Mouse (Mus musculus) intestine, embryonic 16.5 days (tissue): Measurements from ENCODE around the gene Nos2. TPM values are rescaled to one million over a fixed set of nuclear protein-coding genes. Genes with fewer than 3 reads are reported as not detected.

Source experiments
- ATAC-seq: fragments of 200-750 bp; cut with Nextera tagmentation; 2 replicates; pipeline ENCODE4 v1.8.0; 2017; ENCODE audit warnings: moderate TSS enrichment, moderate library complexity
- H3K27ac ChIP-seq: fragments of 300-500 bp; sonication (generic); 2 replicates; pipeline ENCODE4 v1.5.1; 2014; ENCODE audit warnings: mild to moderate bottlenecking, low read length
- H3K27me3 ChIP-seq: fragments of 300-500 bp; sonication (generic); replicated peaks from 2 replicates; pipeline ENCODE4 v1.6.1; 2014; ENCODE audit warnings: low read length, control low read depth, mixed read lengths; ENCODE audit not compliant: control insufficient read depth, insufficient read depth
- H3K36me3 ChIP-seq: fragments of 300-500 bp; sonication (generic); 2 replicates; pipeline ENCODE4 v1.6.1; 2014; ENCODE audit warnings: low read length, control low read depth; ENCODE audit not compliant: control insufficient read depth, insufficient read depth
- H3K4me1 ChIP-seq: fragments of 300-500 bp; sonication (generic); 2 replicates; pipeline ENCODE4 v1.6.1; 2014; ENCODE audit warnings: low read length, control low read depth, mixed read lengths; ENCODE audit not compliant: control insufficient read depth, insufficient read depth
- H3K4me2 ChIP-seq: fragments of 300-500 bp; sonication (generic); 2 replicates; pipeline ENCODE4 v1.6.1; 2014; ENCODE audit warnings: low read depth, low read length, control low read depth
- H3K4me3 ChIP-seq: fragments of 300-500 bp; sonication (generic); 2 replicates; pipeline ENCODE4 v1.5.1; 2014; ENCODE audit warnings: mild to moderate bottlenecking, low read length
- H3K9ac ChIP-seq: fragments of 300-500 bp; sonication (generic); 2 replicates; pipeline ENCODE4 v1.6.1; 2014; ENCODE audit warnings: low read depth, low read length
- H3K9me3 ChIP-seq: fragments of 300-500 bp; sonication (generic); 2 replicates; pipeline ENCODE4 v1.6.1; 2016; ENCODE audit warnings: low read length, control low read depth; ENCODE audit not compliant: control insufficient read depth
- WGBS: fragments of 180-500 bp; shearing (Covaris S2); extraction: QIAGEN DNeasy Blood & Tissue Kit; methylation state at CpG from one replicate; pipeline ENCODE4 v1.1.7; 2014; 5-methylcytosine and 5-hydroxymethylcytosine counted together
- polyA plus RNA-seq: library from polyadenylated mRNA; unstranded; fragments of >200 nt; fragmentation: Nextera tagmentation; extraction: Ambion mirVana; gene quantifications from 2 replicates; pipeline ENCODE4 v1.2.1, GENCODE M21; 2015

Gene Nos2
- polyA plus RNA-seq, 1 experiment from 2014 or later, result 1.1 TPM

DNA sequence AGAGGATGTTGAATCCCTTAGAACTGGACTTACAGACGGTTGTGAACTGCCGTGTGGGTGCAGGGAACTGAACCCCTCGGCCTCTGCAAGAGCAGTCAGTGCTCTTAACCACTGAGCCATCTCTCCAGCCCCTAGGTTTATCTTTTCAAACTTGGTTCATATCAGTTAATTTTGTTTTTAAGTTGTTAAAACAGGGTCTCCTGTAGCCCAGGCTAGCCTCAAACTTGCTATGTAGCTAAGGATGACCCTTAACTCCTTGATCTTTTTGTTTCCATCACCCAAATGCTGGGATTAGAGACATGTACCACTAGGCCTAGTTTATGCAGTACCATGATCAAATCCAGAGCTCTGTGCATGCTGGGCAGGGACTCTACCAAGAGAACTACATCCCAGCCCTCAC is 51.2 kb downstream of the Nos2 start:
- peaks cover 12% of the 10 kb centered on the region; the same call in 1 of the 2 replicates for H3K4me1 ChIP-seq
- H3K36me3 ChIP-seq, result peaks cover 2% of the 10 kb centered on the region; the same call in 1 of the 2 replicates
- no peak overlapping the region for H3K4me3 ChIP-seq
- peak overlapping the region; percentile 42; the same call in 1 of the 2 replicates for H3K27ac ChIP-seq
- ATAC-seq, result no peak
- no peaks in the 10 kb centered on the region for H3K9me3 ChIP-seq
- H3K9ac ChIP-seq, result no peak overlapping the region
- H3K4me2 ChIP-seq, result no peak overlapping the region
- 92% methylated on average over 3 of the region's 3 CpGs for WGBS
- no peaks in the 10 kb centered on the region for H3K27me3 ChIP-seq

- Histone ChIP-seq H3K27ac (peak overlapping the region; percentile 64), H3K4me2 (no peak overlapping the region; the same call in 1 of the 2 replicates), H3K9me3 (no peaks in the 10 kb centered on the region), H3K9ac (no peak overlapping the region), H3K4me1 (peaks cover 12% of the 10 kb centered on the region; the same call in 1 of the 2 replicates), H3K27me3 (no peaks in the 10 kb centered on the region), H3K4me3 (no peak overlapping the region), H3K36me3 (peaks cover 2% of the 10 kb centered on the region; the same call in 1 of the 2 replicates)
- peak; percentile 66 for ATAC-seq
- WGBS, result 42% methylated on average over 6 of the region's 6 CpGs
Observed at GRCm38 (mm10) chr11:78972328-78972727, 51.7 kb downstream of the Nos2 start.

DNA sequence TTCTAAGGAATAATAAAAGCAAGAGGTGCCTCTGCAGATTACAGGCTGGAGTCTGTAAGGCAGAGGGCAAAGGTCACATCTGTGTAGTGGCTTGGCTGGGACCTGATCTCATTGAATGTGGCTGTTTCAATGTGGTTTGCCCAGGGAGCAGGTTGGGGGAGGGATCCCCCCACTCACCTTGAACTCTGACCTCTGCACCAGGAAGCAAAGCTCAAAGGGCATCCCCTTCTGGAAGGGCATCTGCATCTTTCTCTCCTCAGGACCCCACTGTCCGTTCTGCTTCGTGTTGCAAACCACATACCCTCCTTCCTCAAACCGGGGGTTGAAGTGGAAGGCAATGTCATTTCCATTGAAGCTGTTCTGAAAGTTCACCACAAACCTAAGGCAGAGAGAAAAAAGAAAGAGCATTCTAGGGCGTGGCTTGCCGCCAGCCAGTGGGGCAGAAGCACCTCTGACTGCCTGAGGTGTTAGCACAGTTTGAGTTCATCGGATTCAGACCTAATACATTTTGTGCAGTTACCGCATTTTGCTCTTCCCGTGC is 52.3 kb downstream of the Nos2 start:
- Histone ChIP-seq H3K4me1 (peaks cover 12% of the 10 kb centered on the region; the same call in 1 of the 2 replicates), H3K36me3 (peaks cover 2% of the 10 kb centered on the region; the same call in 1 of the 2 replicates), H3K4me2 (no peak overlapping the region; the same call in 1 of the 2 replicates), H3K9ac (no peak overlapping the region), H3K27ac (peak overlapping the region; percentile 64), H3K4me3 (no peak overlapping the region), H3K9me3 (no peaks in the 10 kb centered on the region), H3K27me3 (no peaks in the 10 kb centered on the region)
- 60% methylated on average over 8 of the region's 8 CpGs for WGBS
- peak; percentile 72 for ATAC-seq

DNA sequence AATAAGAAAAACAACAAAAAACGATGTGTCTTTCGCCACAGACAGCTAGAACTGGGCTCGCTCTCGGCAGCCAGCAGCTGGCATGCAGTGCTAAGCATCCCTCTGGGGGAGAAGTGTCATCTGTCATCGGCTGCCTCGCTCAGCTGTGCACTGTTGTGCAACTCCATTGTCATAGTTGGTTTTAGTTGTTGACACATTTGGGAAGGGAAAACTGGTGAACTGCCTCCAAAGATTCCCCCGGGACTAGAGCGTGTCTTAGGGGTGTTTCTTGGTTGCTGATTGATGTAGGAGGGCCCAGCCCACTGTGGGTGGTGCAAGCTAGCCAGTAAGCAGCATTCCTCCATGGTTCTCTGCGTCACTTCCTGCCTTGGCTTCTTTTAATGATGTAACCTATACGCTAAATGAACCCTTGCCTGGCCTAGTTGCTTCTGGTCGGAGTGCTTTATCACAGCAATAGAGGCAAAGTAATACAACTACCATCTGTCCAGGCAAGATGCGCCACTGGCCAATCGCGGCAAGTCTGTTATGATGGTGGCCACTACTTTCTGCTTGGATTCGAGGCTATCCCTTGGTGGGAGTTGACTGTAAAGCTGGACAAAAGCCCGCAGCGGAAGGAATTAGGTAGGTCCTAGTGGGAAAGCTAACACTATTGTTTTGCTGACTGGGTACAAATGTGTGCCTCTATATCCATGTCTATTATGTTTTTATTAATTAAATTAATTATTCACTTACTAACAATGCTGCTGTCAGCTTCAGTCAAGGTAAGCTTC is 53.0 kb downstream of the Nos2 start:
- ATAC-seq, result no peak
- peaks cover 2% of the 10 kb centered on the region; the same call in 1 of the 2 replicates for H3K36me3 ChIP-seq
- no peaks in the 10 kb centered on the region for H3K9me3 ChIP-seq
- no peaks in the 10 kb centered on the region for H3K27me3 ChIP-seq
- peaks cover 12% of the 10 kb centered on the region; the same call in 1 of the 2 replicates for H3K4me1 ChIP-seq
- no peak overlapping the region for H3K4me2 ChIP-seq
- H3K27ac ChIP-seq, result peak overlapping the region; percentile 20; the same call in 1 of the 2 replicates
- H3K9ac ChIP-seq, result no peak overlapping the region
- 69% methylated on average over 17 of the region's 17 CpGs for WGBS
- H3K4me3 ChIP-seq, result no peak overlapping the region

- Histone ChIP-seq H3K27me3 (no peaks in the 10 kb centered on the region), H3K9ac (no peak overlapping the region), H3K27ac (no peak overlapping the region), H3K4me2 (no peak overlapping the region), H3K9me3 (no peaks in the 10 kb centered on the region), H3K36me3 (no peaks in the 10 kb centered on the region), H3K4me1 (peaks cover 15% of the 10 kb centered on the region), H3K4me3 (no peak overlapping the region)
- ATAC-seq, result no peak
- 84% methylated on average over 8 of the region's 8 CpGs for WGBS
Observed at GRCm38 (mm10) chr11:78976731-78977510, 56.3 kb downstream of the Nos2 start.

- no peak overlapping the region for H3K4me2 ChIP-seq
- no peak overlapping the region for H3K27ac ChIP-seq
- H3K27me3 ChIP-seq, result no peaks in the 10 kb centered on the region
- H3K4me3 ChIP-seq, result no peak overlapping the region
- WGBS, result 84% methylated on average over 12 of the region's 12 CpGs
- H3K9ac ChIP-seq, result no peak overlapping the region
- H3K36me3 ChIP-seq, result no peaks in the 10 kb centered on the region
- no peaks in the 10 kb centered on the region for H3K9me3 ChIP-seq
- no peak for ATAC-seq
- peaks cover 13% of the 10 kb centered on the region for H3K4me1 ChIP-seq
Observed at GRCm38 (mm10) chr11:78978176-78979019, 57.8 kb downstream of the Nos2 start.

GRCm38 (mm10) chr11:78980083-78980634 is 59.6 kb downstream of the Nos2 start:
- Histone ChIP-seq H3K36me3 (no peaks in the 10 kb centered on the region), H3K4me3 (no peak overlapping the region), H3K27me3 (no peaks in the 10 kb centered on the region), H3K9ac (no peak overlapping the region), H3K4me1 (peaks cover 19% of the 10 kb centered on the region), H3K9me3 (no peaks in the 10 kb centered on the region), H3K4me2 (no peak overlapping the region), H3K27ac (no peak overlapping the region)
- 71% methylated on average over 4 of the region's 4 CpGs for WGBS
- no peak for ATAC-seq

DNA sequence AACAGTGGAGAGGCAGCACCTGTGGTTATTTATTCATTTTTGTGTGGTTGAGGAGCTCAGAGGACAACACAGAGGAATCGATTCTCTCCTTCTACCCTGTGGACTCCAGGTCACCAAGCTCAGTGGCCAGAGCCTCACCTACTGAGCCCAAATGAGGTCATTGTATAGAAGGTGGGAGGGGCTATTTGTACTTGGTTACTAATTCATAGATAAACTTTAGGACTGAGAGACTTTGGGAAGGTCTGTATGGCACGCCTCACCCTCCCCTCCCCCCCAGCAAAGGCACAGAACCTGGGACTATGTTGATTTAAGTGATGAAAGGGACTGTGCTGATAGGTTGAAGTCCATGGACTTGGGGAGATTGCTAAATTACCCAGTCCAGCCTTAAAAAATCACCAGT is 61.5 kb downstream of the Nos2 start:
- no peak overlapping the region for H3K9ac ChIP-seq
- H3K9me3 ChIP-seq, result no peaks in the 10 kb centered on the region
- ATAC-seq, result peak; percentile 83
- peak overlapping the region; percentile 55 for H3K27ac ChIP-seq
- no peaks in the 10 kb centered on the region for H3K27me3 ChIP-seq
- H3K4me2 ChIP-seq, result no peak overlapping the region
- WGBS, result 56% methylated on average over 2 of the region's 2 CpGs
- H3K4me1 ChIP-seq, result peaks cover 29% of the 10 kb centered on the region
- no peak overlapping the region for H3K4me3 ChIP-seq
- no peaks in the 10 kb centered on the region for H3K36me3 ChIP-seq
